8 mouse cellular contexts compared by ENCODE assay signal in genomic region chr17:73302104-73302503, GRCm38 (mm10).
DNase-seq lines count a peak whose midpoint lies in the region; ATAC-seq and TF ChIP-seq lines count a peak whose summit lies in the region.

No protein-coding gene starts in this region.

- 6% methylated on average over 10 of the region's 10 CpGs for WGBS in heart, embryonic 14.5 days
- WGBS in kidney, postnatal 0 days = 2% methylated on average over 10 of the region's 10 CpGs
- WGBS in liver, embryonic 11.5 days = 6% methylated on average over 10 of the region's 10 CpGs

- DNase-seq in CD4-positive, CD25-positive, alpha-beta regulatory T cell, adult 2 months (ENCODE audit: low read depth, low spot score) = peak; percentile 92
- peak; percentile 86 for DNase-seq in brain, adult 2 months (ENCODE audit: low read depth, low spot score)
- peak; percentile 88 for DNase-seq in kidney, postnatal 0 days (ENCODE audit: low spot score)
- DNase-seq in liver, embryonic 11.5 days (ENCODE audit: low spot score) = peak; percentile 67
- DNase-seq in naive thymus-derived CD4-positive, alpha-beta T cell, adult 2 months (ENCODE audit: low read depth) = peak; percentile 92
- DNase-seq in spleen, postnatal 4 days (ENCODE audit: low spot score in 2 of 2) = peak; percentile 78 to 87

- ATAC-seq in erythroid progenitor cell, adult 5-6 weeks (replicated peaks; ENCODE audit: low FRiP score, poor library complexity, severe bottlenecking) = 0 out of 2 replicates have a peak, but pooled peaks have one; percentile 52
- 0 out of 2 replicates have a peak, but pooled peaks have one; percentile 47 for ATAC-seq in heart, embryonic 14.5 days (ENCODE audit: insufficient number of reproducible peaks, insufficient read depth, low FRiP score, low read depth)
- ATAC-seq in kidney, postnatal 0 days (replicated peaks; ENCODE audit: low FRiP score, low read depth) = peak; percentile 51; the same call in 1 of the 2 replicates
- peak; percentile 65 for ATAC-seq in liver, embryonic 11.5 days (replicated peaks; ENCODE audit: low FRiP score)

- peak; percentile 98 for TF ChIP-seq CTCF in kidney, postnatal 0 days (IDR thresholded peaks at IDR 0.05; ENCODE audit: low read depth)

- no peak overlapping the region for H3K4me3 ChIP-seq in heart, embryonic 14.5 days (ENCODE audit: control insufficient read depth in 1 of 2, insufficient read depth in 1 of 2, low read depth in 1 of 2, low read length in 2 of 2)
- H3K4me3 ChIP-seq in kidney, postnatal 0 days (replicated peaks; ENCODE audit: low read depth, low read length) = no peak overlapping the region
- H3K4me3 ChIP-seq in liver, embryonic 11.5 days (ENCODE audit: low read depth, low read length) = no peak overlapping the region

- H3K36me3 ChIP-seq in heart, embryonic 14.5 days (ENCODE audit: control insufficient read depth, insufficient read depth, low read length) = no peaks in the 10 kb centered on the region
- no peaks in the 10 kb centered on the region for H3K36me3 ChIP-seq in kidney, postnatal 0 days (ENCODE audit: insufficient read depth, low read length)
- H3K36me3 ChIP-seq in liver, embryonic 11.5 days (ENCODE audit: control insufficient read depth, insufficient read depth, low read length) = no peaks in the 10 kb centered on the region

- peaks cover 25% of the 10 kb centered on the region for H3K27me3 ChIP-seq in heart, embryonic 14.5 days (ENCODE audit: control insufficient read depth, insufficient read depth, low read length)
- H3K27me3 ChIP-seq in kidney, postnatal 0 days (ENCODE audit: insufficient read depth, low read length) = no peaks in the 10 kb centered on the region
- H3K27me3 ChIP-seq in liver, embryonic 11.5 days (replicated peaks; ENCODE audit: control insufficient read depth, insufficient read depth, low read length) = peaks cover 5% of the 10 kb centered on the region; the same call in 1 of the 2 replicates

- H3K9ac ChIP-seq in heart, embryonic 14.5 days (ENCODE audit: low read length) = no peak overlapping the region
- no peak overlapping the region for H3K9ac ChIP-seq in kidney, postnatal 0 days (ENCODE audit: low read depth, low read length)
- H3K9ac ChIP-seq in liver, embryonic 11.5 days (ENCODE audit: low read depth, low read length) = no peak overlapping the region

- H3K27ac ChIP-seq in heart, embryonic 14.5 days (replicated peaks in 1 of 2; ENCODE audit: control insufficient read depth in 1 of 2, insufficient read depth in 1 of 2, low read depth in 2 of 2, low read length in 2 of 2) = no peak overlapping the region
- H3K27ac ChIP-seq in kidney, postnatal 0 days = no peak overlapping the region
- no peak overlapping the region for H3K27ac ChIP-seq in liver, embryonic 11.5 days (ENCODE audit: low read depth, low read length)

- H3K9me3 ChIP-seq in heart, embryonic 14.5 days (ENCODE audit: control insufficient read depth, low read length) = no peaks in the 10 kb centered on the region
- no peaks in the 10 kb centered on the region for H3K9me3 ChIP-seq in kidney, postnatal 0 days (replicated peaks; ENCODE audit: low read length)
- no peaks in the 10 kb centered on the region for H3K9me3 ChIP-seq in liver, embryonic 11.5 days (ENCODE audit: control insufficient read depth, low read length)

- 0 out of 2 replicates have a peak overlapping the region, but pooled peaks have one; percentile 19 for H3K4me2 ChIP-seq in heart, embryonic 14.5 days (ENCODE audit: low read length)
- H3K4me2 ChIP-seq in kidney, postnatal 0 days (ENCODE audit: low read length) = no peak overlapping the region
- H3K4me2 ChIP-seq in liver, embryonic 11.5 days = no peak overlapping the region

- peaks cover 0 to 8% of the 10 kb centered on the region in 2 experiments; a peak in 2 of 4 replicates for H3K4me1 ChIP-seq in heart, embryonic 14.5 days (ENCODE audit: control insufficient read depth in 2 of 2, insufficient read depth in 2 of 2, low read length in 2 of 2)
- H3K4me1 ChIP-seq in kidney, postnatal 0 days (replicated peaks; ENCODE audit: insufficient read depth, low read length) = no peaks in the 10 kb centered on the region
- H3K4me1 ChIP-seq in liver, embryonic 11.5 days (replicated peaks; ENCODE audit: control insufficient read depth, insufficient read depth, low read length) = no peaks in the 10 kb centered on the region; the same call in 1 of the 2 replicates
